Mouse (Mus musculus) limb, embryonic 11.5 days (tissue): Measurements from ENCODE around the gene Dip2a. TPM values are rescaled to one million over a fixed set of nuclear protein-coding genes. Genes with fewer than 3 reads are reported as not detected.

Source experiments
- ATAC-seq: fragments of 200-750 bp; cut with Nextera tagmentation; 2 replicates; pipeline ENCODE4 v1.8.0; 2017; ENCODE audit warnings: low read depth; ENCODE audit not compliant: insufficient number of reproducible peaks, low FRiP score, low TSS enrichment
- DNase-seq: peaks from one replicate; pipeline ENCODE4 v3.0.0-alpha.2; 2015; ENCODE audit warnings: low spot score
- H3K27ac ChIP-seq: fragments of 300-500 bp; sonication (generic); replicated peaks from 2 replicates; pipeline ENCODE4 v1.5.1; 2014; ENCODE audit warnings: low read depth, mild to moderate bottlenecking, low read length
- H3K27me3 ChIP-seq: fragments of 300-500 bp; sonication (generic); 2 replicates; pipeline ENCODE4 v1.6.1; 2014; ENCODE audit warnings: mild to moderate bottlenecking, low read length, mixed read lengths; ENCODE audit not compliant: control insufficient read depth, insufficient read depth
- H3K36me3 ChIP-seq: fragments of 300-500 bp; sonication (generic); 2 replicates; pipeline ENCODE4 v1.6.1; 2014; ENCODE audit warnings: mild to moderate bottlenecking, low read length, moderate library complexity, mixed read lengths; ENCODE audit not compliant: control insufficient read depth, insufficient read depth
- H3K4me1 ChIP-seq: fragments of 300-500 bp; sonication (generic); 2 replicates; pipeline ENCODE4 v1.6.1; 2014; ENCODE audit warnings: low read length, mixed read lengths; ENCODE audit not compliant: control insufficient read depth, insufficient read depth
- H3K4me2 ChIP-seq: fragments of 300-500 bp; sonication (generic); 2 replicates; pipeline ENCODE4 v1.6.1; 2014; ENCODE audit warnings: low read depth, mild to moderate bottlenecking, moderate library complexity; ENCODE audit not compliant: severe bottlenecking
- H3K4me3 ChIP-seq: fragments of 300-500 bp; sonication (generic); 2 replicates; pipeline ENCODE4 v1.5.1; 2014; ENCODE audit warnings: low read depth, low read length
- H3K9ac ChIP-seq: fragments of 300-500 bp; sonication (generic); 2 replicates; pipeline ENCODE4 v1.6.1; 2014; ENCODE audit warnings: mild to moderate bottlenecking, low read length
- H3K9me3 ChIP-seq: fragments of 300-500 bp; sonication (generic); 2 replicates; pipeline ENCODE4 v1.6.1; 2016; ENCODE audit warnings: low read length; ENCODE audit not compliant: control insufficient read depth
- WGBS: fragments of 180-500 bp; shearing (Covaris S2); extraction: QIAGEN DNeasy Blood & Tissue Kit; methylation state at CpG from one replicate; pipeline ENCODE4 v1.1.7; 2014; 5-methylcytosine and 5-hydroxymethylcytosine counted together
- polyA plus RNA-seq: library from polyadenylated mRNA; unstranded; fragments of >200 nt; fragmentation: Nextera tagmentation; extraction: Ambion mirVana; gene quantifications from 2 replicates; pipeline ENCODE4 v1.2.1, GENCODE M21; 2014

The Dip2a gene
- polyA plus RNA-seq, 1 experiment from 2014 or later, result 5.2 TPM

- H3K27ac ChIP-seq, result no peak overlapping the region
- H3K4me2 ChIP-seq, result no peak overlapping the region
- 93% methylated on average over 3 of the region's 3 CpGs for WGBS
- 0 out of 2 replicates have a peak, but pooled peaks cover 3% of the 10 kb centered on the region for H3K36me3 ChIP-seq
- no peak overlapping the region for H3K9ac ChIP-seq
- no peaks in the 10 kb centered on the region for H3K4me1 ChIP-seq
- H3K27me3 ChIP-seq, result no peaks in the 10 kb centered on the region
- no peak for DNase-seq
- ATAC-seq, result no peak
- no peak overlapping the region for H3K4me3 ChIP-seq
- H3K9me3 ChIP-seq, result no peaks in the 10 kb centered on the region
These were observed 55.0 kb downstream of the Dip2a start for GRCm38 (mm10) chr10:76289936-76290671.

- no peaks in the 10 kb centered on the region for H3K9me3 ChIP-seq
- no peak overlapping the region for H3K9ac ChIP-seq
- WGBS, result 87% methylated on average over 5 of the region's 5 CpGs
- no peak overlapping the region for H3K27ac ChIP-seq
- no peaks in the 10 kb centered on the region for H3K27me3 ChIP-seq
- H3K4me2 ChIP-seq, result no peak overlapping the region
- no peak overlapping the region for H3K4me3 ChIP-seq
- ATAC-seq (no peak), DNase-seq (no peak)
- no peaks in the 10 kb centered on the region for H3K4me1 ChIP-seq
- peaks cover 5% of the 10 kb centered on the region; the same call in 1 of the 2 replicates for H3K36me3 ChIP-seq
These were observed 56.0 kb downstream of the Dip2a start for GRCm38 (mm10) chr10:76289052-76289451.

GRCm38 (mm10) chr10:76288268-76288993 is 56.7 kb downstream of the Dip2a start:
- no peak overlapping the region for H3K27ac ChIP-seq
- no peak overlapping the region for H3K9ac ChIP-seq
- 73% methylated on average over 11 of the region's 11 CpGs for WGBS
- ATAC-seq (no peak), DNase-seq (no peak)
- no peak overlapping the region for H3K4me3 ChIP-seq
- H3K4me1 ChIP-seq, result no peaks in the 10 kb centered on the region
- no peaks in the 10 kb centered on the region for H3K27me3 ChIP-seq
- H3K9me3 ChIP-seq, result no peaks in the 10 kb centered on the region
- no peak overlapping the region for H3K4me2 ChIP-seq
- H3K36me3 ChIP-seq, result peaks cover 5% of the 10 kb centered on the region; the same call in 1 of the 2 replicates

- DNase-seq (no peak), ATAC-seq (no peak)
- Histone ChIP-seq H3K4me2 (no peak overlapping the region), H3K4me1 (no peaks in the 10 kb centered on the region), H3K9ac (no peak overlapping the region), H3K4me3 (no peak overlapping the region), H3K27ac (no peak overlapping the region), H3K36me3 (peaks cover 5% of the 10 kb centered on the region; the same call in 1 of the 2 replicates), H3K9me3 (no peaks in the 10 kb centered on the region), H3K27me3 (no peaks in the 10 kb centered on the region)
- 71% methylated on average over 5 of the region's 5 CpGs for WGBS
These were observed 66.5 kb downstream of the Dip2a start for GRCm38 (mm10) chr10:76278541-76279097.

GRCm38 (mm10) chr10:76275256-76275655 is 69.8 kb downstream of the Dip2a start:
- no peaks in the 10 kb centered on the region for H3K27me3 ChIP-seq
- WGBS, result 83% methylated on average over 10 of the region's 10 CpGs
- no peaks in the 10 kb centered on the region for H3K4me1 ChIP-seq
- ATAC-seq (no peak), DNase-seq (no peak)
- H3K27ac ChIP-seq, result no peak overlapping the region
- H3K9ac ChIP-seq, result no peak overlapping the region
- peaks cover 5% of the 10 kb centered on the region; the same call in 1 of the 2 replicates for H3K36me3 ChIP-seq
- no peak overlapping the region for H3K4me3 ChIP-seq
- H3K9me3 ChIP-seq, result no peaks in the 10 kb centered on the region
- no peak overlapping the region for H3K4me2 ChIP-seq

- DNase-seq (peak; percentile 61), ATAC-seq (no peak)
- Histone ChIP-seq H3K27ac (no peak overlapping the region), H3K36me3 (peaks cover 8% of the 10 kb centered on the region), H3K9me3 (no peaks in the 10 kb centered on the region), H3K4me1 (no peaks in the 10 kb centered on the region), H3K9ac (no peak overlapping the region), H3K4me2 (no peak overlapping the region), H3K4me3 (no peak overlapping the region), H3K27me3 (no peaks in the 10 kb centered on the region)
- 54% methylated on average over 8 of the region's 8 CpGs for WGBS
These were observed 73.9 kb downstream of the Dip2a start for GRCm38 (mm10) chr10:76271238-76271637.

GRCm38 (mm10) chr10:76262431-76262830 is 82.7 kb downstream of the Dip2a start:
- Histone ChIP-seq H3K4me3 (no peak overlapping the region), H3K4me2 (no peak overlapping the region), H3K27me3 (no peaks in the 10 kb centered on the region), H3K4me1 (no peaks in the 10 kb centered on the region), H3K27ac (no peak overlapping the region), H3K36me3 (no peaks in the 10 kb centered on the region), H3K9me3 (no peaks in the 10 kb centered on the region), H3K9ac (no peak overlapping the region)
- WGBS, result 66% methylated on average over 4 of the region's 4 CpGs
- ATAC-seq, result no peak
- DNase-seq, result no peak

- no peak for DNase-seq
- WGBS, result 86% methylated on average over 3 of the region's 3 CpGs
- Histone ChIP-seq H3K4me2 (no peak overlapping the region), H3K4me1 (no peaks in the 10 kb centered on the region), H3K36me3 (no peaks in the 10 kb centered on the region), H3K9ac (no peak overlapping the region), H3K4me3 (no peak overlapping the region), H3K9me3 (no peaks in the 10 kb centered on the region), H3K27me3 (no peaks in the 10 kb centered on the region), H3K27ac (no peak overlapping the region)
- no peak for ATAC-seq
These were observed 83.6 kb downstream of the Dip2a start for GRCm38 (mm10) chr10:76261447-76261846.
